Mouse (Mus musculus): ENCODE measurements around the gene Gm8005. TPM values are rescaled to one million over a fixed set of nuclear protein-coding genes. Genes with fewer than 3 reads are reported as not detected.
"Not testable (repeated sequence)": the region's sequence is repeated elsewhere in the genome, so short reads cannot be mapped to it uniquely, and the experiment has no call there.

The Gm8005 gene
- not detected for total RNA-seq (2021)
- long read RNA-seq, experiment 1 = 0 reads
- long read RNA-seq, experiment 2 = 0 reads

GRCm38 (mm10) chr14:42439573-42439972 lies at the start of gene Gm8005:
Gene Gm8005, minus strand, starts transcription at chr14:42439673.
- DNase-seq (ENCODE audit: low spot score in 2 of 2); H3K4me3 ChIP-seq: not testable (repeated sequence)

GRCm38 (mm10) chr14:42463581-42463980 lies 24.1 kb upstream of the Gm8005 start, which contains the start of gene Gm8011:
Gene Gm8011, plus strand, starts transcription at chr14:42463881.
- not testable (repeated sequence) for H3K27ac ChIP-seq; H3K4me3 ChIP-seq; DNase-seq (ENCODE audit: low spot score in 2 of 2)

More at GRCm38 (mm10) chr14:42439573-42439972, at the start of gene Gm8005:
- not testable (repeated sequence) for H3K27ac ChIP-seq

Other genes starting within 250 kb of the Gm8005 start
- 1 to 10 TPM; 2.0 to 3.0 TPM for gene Gm3573, start 248.9 kb downstream of the Gm8005 start, total RNA-seq (2021)
- gene Gm17026, start 179.6 kb downstream of the Gm8005 start, total RNA-seq (2021) = not detected
- gene Gm9611, start 142.3 kb downstream of the Gm8005 start, total RNA-seq (2021) = not detected
- not detected for gene Gm7995, start 129.5 kb downstream of the Gm8005 start, total RNA-seq (2021)
- not detected for gene Gm8011, start 24.2 kb upstream of the Gm8005 start, total RNA-seq (2021)
- gene Gm8020, start 62.7 kb upstream of the Gm8005 start, total RNA-seq (2021) = not detected
- not detected for gene Gm8024, start 84.6 kb upstream of the Gm8005 start, total RNA-seq (2021)
- not detected for gene Gm17124, start 160.2 kb upstream of the Gm8005 start, total RNA-seq (2021)
- gene Gm3633, start 202.2 kb upstream of the Gm8005 start, total RNA-seq (2021) = not detected
- not detected for gene Gm10378, start 216.3 kb upstream of the Gm8005 start, total RNA-seq (2021)